Mouse (Mus musculus): Measurements from ENCODE around the gene Tmem199. TPM values are rescaled to one million over a fixed set of nuclear protein-coding genes. Genes with fewer than 3 reads are reported as not detected.
"Not testable (repeated sequence)": the region's sequence is repeated elsewhere in the genome, so short reads cannot be mapped to it uniquely, and the experiment has no call there.

Tmem199 gene
- 3.8 and 13.8 TPM in 2 replicates for total RNA-seq (2015; ENCODE audit: low replicate concordance)
- 4.0 and 5.3 TPM in 2 replicates for total RNA-seq (2017; ENCODE audit: low replicate concordance)

GRCm38 (mm10) chr11:78512025-78512957 lies at the start of gene Tmem199, which contains the start of gene Poldip2:
Gene Tmem199, minus strand, starts transcription at chr11:78512172.
Gene Poldip2, plus strand, starts transcription at chr11:78512193.
- peak; percentile 92 for ATAC-seq (replicated peaks; ENCODE audit: low FRiP score, poor library complexity, severe bottlenecking)

- ATAC-seq (replicated peaks; ENCODE audit: low FRiP score, poor library complexity, severe bottlenecking): peak; percentile 78
Observed at GRCm38 (mm10) chr11:78560447-78560846, 48.5 kb upstream of the Tmem199 start.

GRCm38 (mm10) chr11:78557241-78557640 lies 45.3 kb upstream of the Tmem199 start:
- ATAC-seq (replicated peaks; ENCODE audit: low FRiP score, poor library complexity, severe bottlenecking): 0 out of 2 replicates have a peak, but pooled peaks have one; percentile 5

- ATAC-seq (replicated peaks; ENCODE audit: low FRiP score, poor library complexity, severe bottlenecking): no peak
Observed at GRCm38 (mm10) chr11:78556070-78556469, 44.1 kb upstream of the Tmem199 start.

GRCm38 (mm10) chr11:78555623-78556022 lies 43.7 kb upstream of the Tmem199 start:
- no peak for ATAC-seq (replicated peaks; ENCODE audit: low FRiP score, poor library complexity, severe bottlenecking)

GRCm38 (mm10) chr11:78551059-78551398 lies 39.1 kb upstream of the Tmem199 start:
- ATAC-seq (replicated peaks; ENCODE audit: low FRiP score, poor library complexity, severe bottlenecking): no peak; the same call in 1 of the 2 replicates

GRCm38 (mm10) chr11:78550168-78551058 lies 38.4 kb upstream of the Tmem199 start, which contains the start of gene Tmem97:
Gene Tmem97, minus strand, starts transcription at chr11:78550777.
- ATAC-seq (replicated peaks; ENCODE audit: low FRiP score, poor library complexity, severe bottlenecking): peak; percentile 99

GRCm38 (mm10) chr11:78549491-78549987 lies 37.6 kb upstream of the Tmem199 start:
- no peak for ATAC-seq (replicated peaks; ENCODE audit: low FRiP score, poor library complexity, severe bottlenecking)

GRCm38 (mm10) chr11:78547718-78548460 lies 35.9 kb upstream of the Tmem199 start:
- no peak for ATAC-seq (replicated peaks; ENCODE audit: low FRiP score, poor library complexity, severe bottlenecking)

GRCm38 (mm10) chr11:78545181-78545580 lies 33.2 kb upstream of the Tmem199 start:
- no peak for ATAC-seq (replicated peaks; ENCODE audit: low FRiP score, poor library complexity, severe bottlenecking)

GRCm38 (mm10) chr11:78544449-78545111 lies 32.6 kb upstream of the Tmem199 start:
- no peak for ATAC-seq (replicated peaks; ENCODE audit: low FRiP score, poor library complexity, severe bottlenecking)

- no peak for ATAC-seq (replicated peaks; ENCODE audit: low FRiP score, poor library complexity, severe bottlenecking)
Observed at GRCm38 (mm10) chr11:78540358-78540757, 28.4 kb upstream of the Tmem199 start.

GRCm38 (mm10) chr11:78536690-78537084 lies 24.7 kb upstream of the Tmem199 start:
- ATAC-seq (replicated peaks; ENCODE audit: low FRiP score, poor library complexity, severe bottlenecking): no peak

GRCm38 (mm10) chr11:78536080-78536689 lies 24.2 kb upstream of the Tmem199 start, which contains the start of the genes Tnfaip1 and Ift20:
Gene Tnfaip1, minus strand, starts transcription at chr11:78536332.
Gene Ift20, plus strand, starts transcription at chr11:78536361.
- ATAC-seq (replicated peaks; ENCODE audit: low FRiP score, poor library complexity, severe bottlenecking): peak; percentile 96

- ATAC-seq (replicated peaks; ENCODE audit: low FRiP score, poor library complexity, severe bottlenecking): no peak
Observed at GRCm38 (mm10) chr11:78535376-78536079, 23.6 kb upstream of the Tmem199 start.

- no peak for ATAC-seq (replicated peaks; ENCODE audit: low FRiP score, poor library complexity, severe bottlenecking)
Observed at GRCm38 (mm10) chr11:78534516-78534915, 22.5 kb upstream of the Tmem199 start.

- not testable (repeated sequence) for ATAC-seq (replicated peaks; ENCODE audit: low FRiP score, poor library complexity, severe bottlenecking)
Observed at GRCm38 (mm10) chr11:78531515-78531914, 19.5 kb upstream of the Tmem199 start.

- ATAC-seq (replicated peaks; ENCODE audit: low FRiP score, poor library complexity, severe bottlenecking): no peak
Observed at GRCm38 (mm10) chr11:78531046-78531445, 19.1 kb upstream of the Tmem199 start.

All from erythroblast, adult 5-6 weeks (primary cell).